In the genomic region with DNA sequence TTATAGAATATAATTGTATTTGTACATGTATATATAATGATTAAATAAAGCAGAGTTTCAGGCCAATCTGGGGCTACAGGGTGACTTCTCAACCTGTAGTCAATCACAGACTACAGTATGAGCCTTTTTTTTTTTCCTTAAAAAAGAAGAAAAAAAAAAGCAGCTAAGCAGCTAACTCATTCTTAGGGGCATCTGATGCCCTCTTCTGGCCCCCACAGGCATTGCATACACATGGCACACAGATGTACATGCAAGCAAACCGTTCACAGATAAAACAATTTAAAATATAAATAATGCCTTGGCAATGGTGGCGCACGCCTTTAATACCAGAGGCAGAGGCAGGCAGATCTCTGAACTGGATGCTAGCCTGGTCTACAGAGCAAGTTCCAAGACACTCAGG, we compare ENCODE assay signal across 9 mouse cellular contexts. TPM values are rescaled to one million over a fixed set of nuclear protein-coding genes. Genes with fewer than 3 reads are reported as not detected.
DNase-seq lines count a peak whose midpoint lies in the region; ATAC-seq and TF ChIP-seq lines count a peak whose summit lies in the region.
"Had no signal": no experiment of that assay in that cellular context is flagged by ENCODE, and none has a peak within 500 bp of the region (broad histone marks: within the 10 kb centered on the region; RNA-seq: fewer than 3 reads in every experiment).

No protein-coding gene starts in this region.

- TF ChIP-seq POLR2A in CH12.LX (IDR thresholded peaks at IDR 0.05; ENCODE audit: low read depth, low read length): no peak

- ATAC-seq in hindbrain, embryonic 13.5 days (ENCODE audit: low FRiP score): no peak

- H3K4me2 ChIP-seq in hindbrain, embryonic 13.5 days: no peak overlapping the region
- no peak overlapping the region for H3K4me2 ChIP-seq in CH12.LX (ENCODE audit: insufficient read depth, low read depth, poor library complexity, severe bottlenecking)

- no peak overlapping the region for H3K9ac ChIP-seq in hindbrain, embryonic 13.5 days
- no peak overlapping the region for H3K9ac ChIP-seq in CH12.LX (ENCODE audit: insufficient read depth, low read depth)

- H3K4me3 ChIP-seq in hindbrain, embryonic 10.5 days: no peak overlapping the region
- no peak overlapping the region for H3K4me3 ChIP-seq in hindbrain, embryonic 13.5 days
- H3K4me3 ChIP-seq in CH12.LX (replicated peaks in 1 of 3; ENCODE audit: low read depth in 2 of 3, low read length in 2 of 3, poor library complexity in 1 of 3): no peak overlapping the region
- H3K4me3 ChIP-seq: erythroblast, embryonic 14.5 days had no signal

- no peak overlapping the region for H3K27ac ChIP-seq in hindbrain, embryonic 10.5 days
- H3K27ac ChIP-seq in hindbrain, embryonic 13.5 days: no peak overlapping the region
- H3K27ac ChIP-seq in CH12.LX (ENCODE audit: insufficient read depth, low read depth): no peak overlapping the region

- peaks cover 99% of the 10 kb centered on the region for H3K36me3 ChIP-seq in hindbrain, embryonic 10.5 days
- peaks cover 90% of the 10 kb centered on the region for H3K36me3 ChIP-seq in hindbrain, embryonic 13.5 days
- H3K36me3 ChIP-seq in CH12.LX (replicated peaks in 1 of 2; ENCODE audit: control insufficient read depth in 1 of 2, insufficient read depth in 1 of 2, low read length in 1 of 2): peaks cover 53 to 99% of the 10 kb centered on the region in 2 experiments

- dilution Hi-C loops in CH12.LX (cut with MboI; ENCODE audit: extremely low pct_ligation_motif_present, extremely low pct_unique_long_range_greater_than_20kb, low sequenced_read_pairs): no loop called here

- H3K27me3 ChIP-seq in hindbrain, embryonic 10.5 days (ENCODE audit: insufficient read depth, poor library complexity, severe bottlenecking): no peaks in the 10 kb centered on the region
- no peaks in the 10 kb centered on the region for H3K27me3 ChIP-seq in hindbrain, embryonic 13.5 days
- H3K27me3 ChIP-seq in CH12.LX (replicated peaks): no peaks in the 10 kb centered on the region

- no peaks in the 10 kb centered on the region; the same call in none of the 2 replicates for H3K79me2 ChIP-seq in CH12.LX (replicated peaks; ENCODE audit: control insufficient read depth, extremely low read depth, insufficient read depth, poor library complexity, severe bottlenecking)

- no peak for TF ChIP-seq EP300 in CH12.LX (IDR thresholded peaks at IDR 0.05; ENCODE audit: low read length)

- in situ Hi-C loops in CH12.LX (cut with MboI; ENCODE audit: low pct_ligation_motif_present, low pct_unique_long_range_greater_than_20kb, low sequenced_read_pairs): no loop called here

- no peaks in the 10 kb centered on the region for H3K4me1 ChIP-seq in hindbrain, embryonic 10.5 days (replicated peaks)
- H3K4me1 ChIP-seq in hindbrain, embryonic 13.5 days (replicated peaks): no peaks in the 10 kb centered on the region
- H3K4me1 ChIP-seq in CH12.LX (ENCODE audit: control insufficient read depth in 1 of 2, insufficient read depth in 2 of 2): peaks cover 0 to 10% of the 10 kb centered on the region in 2 experiments; a peak in 2 of 4 replicates

- WGBS in hindbrain, embryonic 10.5 days: 88% methylated on average over 3 of the region's 3 CpGs
- WGBS in hindbrain, embryonic 13.5 days: 87% methylated on average over 3 of the region's 3 CpGs

- H3K9me3 ChIP-seq in hindbrain, embryonic 10.5 days: no peaks in the 10 kb centered on the region
- no peaks in the 10 kb centered on the region for H3K9me3 ChIP-seq in hindbrain, embryonic 13.5 days
- H3K9me3 ChIP-seq in CH12.LX (replicated peaks; ENCODE audit: low read length): no peaks in the 10 kb centered on the region

- peak; percentile 21 for TF ChIP-seq RAD21 in CH12.LX (IDR thresholded peaks at IDR 0.05; ENCODE audit: low read depth, low read length)

- peak; percentile 11 for DNase-seq in hindbrain, embryonic 10.5 days (ENCODE audit: low spot score)
- DNase-seq in CH12.LX (ENCODE audit: extremely low read depth): peak; percentile 50
- peak; percentile 38 for DNase-seq in c-Kit-positive CD71-positive TER-119-negative erythroid progenitor cells, embryonic 14.5 days (ENCODE audit: low read depth)
- peak; percentile 15 to 34 for DNase-seq in frontal cortex, postnatal 14 days (ENCODE audit: low spot score in 2 of 2)
- DNase-seq in layer of hippocampus, postnatal 36 days: peak; percentile 13 to 30
- DNase-seq in naive thymus-derived CD4-positive, alpha-beta T cell, adult 2 months (ENCODE audit: low read depth): peak; percentile 67
- peak; percentile 58 for DNase-seq in thymus, postnatal 25 days

- TF ChIP-seq CTCF in CH12.LX (conservative IDR thresholded peaks at IDR 0.05 in 1 of 2, IDR thresholded peaks at IDR 0.05 in 1 of 2; ENCODE audit: low read depth in 2 of 2, low read length in 2 of 2): peak; percentile 55 to 63

TF ChIP-seq in CH12.LX, 34 proteins besides CTCF, POLR2A, EP300 and RAD21:
- no peak for TF ChIP-seq ZKSCAN1 (IDR thresholded peaks at IDR 0.05; ENCODE audit: borderline replicate concordance, low read depth, low read length)
- TF ChIP-seq SMC3 (IDR thresholded peaks at IDR 0.05; ENCODE audit: low read depth, low read length): peak; percentile 56
- peak; percentile 94 for TF ChIP-seq ZNF384 (IDR thresholded peaks at IDR 0.05; ENCODE audit: low read depth, low read length)

RNA-seq across cellular contexts. Expression of a gene that starts 48.6 kb away (rescaled TPM):
- polyA plus RNA-seq in hindbrain, embryonic 10.5 days (2016; fragmentation: Nextera tagmentation; extraction: Ambion mirVana): 85.8 and 89.3 TPM in 2 replicates
- 51.1 and 53.1 TPM in 2 replicates for polyA plus RNA-seq in hindbrain, embryonic 13.5 days (2015; fragmentation: Nextera tagmentation; extraction: Ambion mirVana)
- total RNA-seq in CH12.LX (2012; rRNA removed): 17.2 and 17.4 TPM in 2 replicates
- total RNA-seq in CH12.LX (2014; rRNA removed): 5.4 and 5.7 TPM in 2 replicates
- 115 and 135 TPM in 2 replicates for polyA plus RNA-seq in CH12.LX (2012; ENCODE audit: insufficient read length, low read depth)
- total RNA-seq in layer of hippocampus, postnatal 36 days (2021): 10 to 100 TPM; 41.7 to 47.6 TPM

Comparison
In these comparisons a context has a peak if more than half of its experiments do, and no peak if none do; other contexts are left out.
1. DNase-seq: peak in every context shown above with its lines; median percentile 67 in naive thymus-derived CD4-positive, alpha-beta T cell, adult 2 months; 58 in thymus, postnatal 25 days; 50 in CH12.LX; 38 in c-Kit-positive CD71-positive TER-119-negative erythroid progenitor cells, embryonic 14.5 days; 24 in frontal cortex, postnatal 14 days; 22 in layer of hippocampus, postnatal 36 days; 11 in hindbrain, embryonic 10.5 days.